Mouse (Mus musculus) midbrain, embryonic 13.5 days (tissue): ENCODE data around the gene Kbtbd13. TPM values are rescaled to one million over a fixed set of nuclear protein-coding genes. Genes with fewer than 3 reads are reported as not detected.
A peak's percentile ranks its signal among the peaks of the same experiment; 100 is the strongest.

Experiments
- ATAC-seq: fragments of 200-750 bp; cut with Nextera tagmentation; 2 replicates; pipeline ENCODE4 v1.8.0; 2017; ENCODE audit warnings: mild to moderate bottlenecking, moderate TSS enrichment, moderate library complexity
- H3K27ac ChIP-seq: fragments of 300-500 bp; sonication (generic); 2 replicates; pipeline ENCODE4 v1.5.1; 2015; ENCODE audit warnings: inconsistent platforms, mild to moderate bottlenecking, moderate library complexity
- H3K27me3 ChIP-seq: fragments of 300-500 bp; sonication (generic); 2 replicates; pipeline ENCODE4 v1.6.1; 2015; ENCODE audit warnings: mild to moderate bottlenecking, inconsistent platforms
- H3K36me3 ChIP-seq: fragments of 300-500 bp; sonication (generic); 2 replicates; pipeline ENCODE4 v1.6.1; 2015; ENCODE audit warnings: mild to moderate bottlenecking, inconsistent platforms
- H3K4me1 ChIP-seq: fragments of 300-500 bp; sonication (generic); replicated peaks from 2 replicates; pipeline ENCODE4 v1.6.1; 2015; ENCODE audit warnings: inconsistent platforms
- H3K4me2 ChIP-seq: fragments of 300-500 bp; sonication (generic); replicated peaks from 2 replicates; pipeline ENCODE4 v1.6.1; 2015; ENCODE audit warnings: moderate library complexity, mild to moderate bottlenecking, inconsistent platforms
- H3K4me3 ChIP-seq: fragments of 300-500 bp; sonication (generic); replicated peaks from 2 replicates; pipeline ENCODE4 v1.5.1; 2015; ENCODE audit warnings: mild to moderate bottlenecking, inconsistent platforms
- H3K9ac ChIP-seq: fragments of 300-500 bp; sonication (generic); replicated peaks from 2 replicates; pipeline ENCODE4 v1.6.1; 2015; ENCODE audit warnings: mild to moderate bottlenecking, inconsistent platforms
- H3K9me3 ChIP-seq: fragments of 300-500 bp; sonication (generic); 2 replicates; pipeline ENCODE4 v1.6.1; 2016; ENCODE audit warnings: mild to moderate bottlenecking, inconsistent platforms
- WGBS: fragments of 180-500 bp; shearing (Covaris S2); methylation state at CpG from one replicate; pipeline ENCODE4 v1.1.7; 2015; 5-methylcytosine and 5-hydroxymethylcytosine counted together
- polyA plus RNA-seq: library from polyadenylated mRNA; unstranded; fragments of >200 nt; fragmentation: Nextera tagmentation; extraction: Ambion mirVana; gene quantifications from 2 replicates; pipeline ENCODE4 v1.2.1, GENCODE M21; 2015

Kbtbd13 gene
- polyA plus RNA-seq, 1 experiment from 2014 or later, result 0.44 TPM

- Histone ChIP-seq H3K36me3 (no peaks in the 10 kb centered on the region), H3K27ac (no peak overlapping the region), H3K9me3 (no peaks in the 10 kb centered on the region), H3K27me3 (no peaks in the 10 kb centered on the region), H3K4me1 (no peaks in the 10 kb centered on the region), H3K4me2 (no peak overlapping the region), H3K9ac (no peak overlapping the region), H3K4me3 (no peak overlapping the region)
- 53% methylated on average over 3 of the region's 3 CpGs for WGBS
- no peak for ATAC-seq
Measured at GRCm38 (mm10) chr9:65417738-65418137, 26.3 kb upstream of the Kbtbd13 start.

- no peak for ATAC-seq
- 78% methylated on average over 3 of the region's 3 CpGs for WGBS
- Histone ChIP-seq H3K27ac (no peak overlapping the region), H3K27me3 (no peaks in the 10 kb centered on the region), H3K4me3 (no peak overlapping the region), H3K4me2 (no peak overlapping the region), H3K9me3 (no peaks in the 10 kb centered on the region), H3K36me3 (no peaks in the 10 kb centered on the region), H3K4me1 (no peaks in the 10 kb centered on the region), H3K9ac (no peak overlapping the region)
Measured at GRCm38 (mm10) chr9:65411326-65411725, 19.9 kb upstream of the Kbtbd13 start.

GRCm38 (mm10) chr9:65410378-65410777 lies 18.9 kb upstream of the Kbtbd13 start:
- no peak for ATAC-seq
- no peak overlapping the region for H3K4me3 ChIP-seq
- WGBS, result 97% methylated on average over 8 of the region's 8 CpGs

DNA sequence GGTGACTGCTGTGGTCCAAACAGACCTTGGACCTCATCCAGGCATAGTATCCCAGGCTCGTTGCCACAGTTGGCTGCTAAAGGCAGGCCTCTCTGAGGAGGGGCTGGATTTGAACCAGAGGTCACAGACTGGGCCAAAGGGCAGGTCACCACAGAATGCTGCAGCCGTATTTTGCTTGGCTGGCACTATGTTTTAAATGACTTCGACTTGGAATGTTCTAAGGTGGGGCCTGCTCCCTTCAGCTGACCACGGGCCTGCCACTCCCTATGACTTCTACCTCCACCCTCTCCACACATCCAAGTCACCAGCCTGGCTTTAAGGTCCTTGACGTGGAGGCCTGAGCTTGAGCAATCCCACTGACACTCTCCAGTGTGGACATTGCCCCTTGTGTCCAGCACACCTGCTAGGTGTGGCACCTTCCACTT lies 17.4 kb upstream of the Kbtbd13 start:
- Histone ChIP-seq H3K4me2 (no peak overlapping the region), H3K27me3 (no peaks in the 10 kb centered on the region), H3K4me1 (no peaks in the 10 kb centered on the region), H3K27ac (no peak overlapping the region), H3K36me3 (no peaks in the 10 kb centered on the region), H3K9ac (no peak overlapping the region), H3K9me3 (no peaks in the 10 kb centered on the region), H3K4me3 (no peak overlapping the region)
- 72% methylated on average over 5 of the region's 5 CpGs for WGBS
- no peak for ATAC-seq

More at GRCm38 (mm10) chr9:65410378-65410777, 18.9 kb upstream of the Kbtbd13 start:
- Histone ChIP-seq H3K9ac (no peak overlapping the region), H3K4me2 (no peak overlapping the region), H3K9me3 (no peaks in the 10 kb centered on the region), H3K36me3 (no peaks in the 10 kb centered on the region), H3K27me3 (no peaks in the 10 kb centered on the region), H3K27ac (no peak overlapping the region), H3K4me1 (no peaks in the 10 kb centered on the region)

- Histone ChIP-seq H3K4me3 (no peak overlapping the region), H3K4me1 (no peaks in the 10 kb centered on the region), H3K36me3 (no peaks in the 10 kb centered on the region), H3K4me2 (no peak overlapping the region), H3K27ac (no peak overlapping the region), H3K9ac (no peak overlapping the region), H3K27me3 (no peaks in the 10 kb centered on the region), H3K9me3 (no peaks in the 10 kb centered on the region)
- WGBS, result 80% methylated on average over 3 of the region's 3 CpGs
- ATAC-seq, result no peak
Measured at GRCm38 (mm10) chr9:65407861-65408260, 16.4 kb upstream of the Kbtbd13 start.

GRCm38 (mm10) chr9:65407327-65407726 lies 15.9 kb upstream of the Kbtbd13 start:
- no peak overlapping the region for H3K27ac ChIP-seq
- H3K9me3 ChIP-seq, result no peaks in the 10 kb centered on the region
- no peak for ATAC-seq
- H3K4me3 ChIP-seq, result no peak overlapping the region
- H3K4me1 ChIP-seq, result no peaks in the 10 kb centered on the region
- no peaks in the 10 kb centered on the region for H3K36me3 ChIP-seq
- no peaks in the 10 kb centered on the region for H3K27me3 ChIP-seq
- WGBS, result 87% methylated on average over 5 of the region's 5 CpGs
- no peak overlapping the region for H3K9ac ChIP-seq
- no peak overlapping the region for H3K4me2 ChIP-seq

DNA sequence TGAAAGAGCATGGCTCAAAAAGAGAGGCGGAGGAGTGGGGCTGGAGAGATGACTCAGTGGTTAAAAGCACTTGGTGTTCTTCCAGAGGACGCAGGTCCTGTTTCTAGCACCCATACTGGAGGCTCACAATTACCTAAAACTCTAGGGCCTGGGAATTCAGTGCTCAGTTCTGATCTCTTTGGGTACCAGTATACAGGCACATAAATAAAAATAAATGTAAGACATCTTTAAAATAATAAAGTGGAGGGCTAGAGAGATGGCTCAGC lies 13.7 kb upstream of the Kbtbd13 start:
- Histone ChIP-seq H3K9ac (no peak overlapping the region), H3K36me3 (no peaks in the 10 kb centered on the region), H3K9me3 (no peaks in the 10 kb centered on the region), H3K27ac (no peak overlapping the region), H3K4me1 (no peaks in the 10 kb centered on the region), H3K4me2 (no peak overlapping the region), H3K4me3 (no peak overlapping the region), H3K27me3 (no peaks in the 10 kb centered on the region)
- WGBS, result 67% methylated on average over 2 of the region's 2 CpGs
- no peak for ATAC-seq

- H3K27me3 ChIP-seq, result no peaks in the 10 kb centered on the region
- no peaks in the 10 kb centered on the region for H3K4me1 ChIP-seq
- no peak for ATAC-seq
- H3K9me3 ChIP-seq, result no peaks in the 10 kb centered on the region
- no peak overlapping the region for H3K4me2 ChIP-seq
- WGBS, result 85% methylated on average over 15 of the region's 15 CpGs
- no peaks in the 10 kb centered on the region for H3K36me3 ChIP-seq
- no peak overlapping the region for H3K4me3 ChIP-seq
- no peak overlapping the region for H3K9ac ChIP-seq
- no peak overlapping the region for H3K27ac ChIP-seq
Measured at GRCm38 (mm10) chr9:65404331-65405183, 13.1 kb upstream of the Kbtbd13 start.

DNA sequence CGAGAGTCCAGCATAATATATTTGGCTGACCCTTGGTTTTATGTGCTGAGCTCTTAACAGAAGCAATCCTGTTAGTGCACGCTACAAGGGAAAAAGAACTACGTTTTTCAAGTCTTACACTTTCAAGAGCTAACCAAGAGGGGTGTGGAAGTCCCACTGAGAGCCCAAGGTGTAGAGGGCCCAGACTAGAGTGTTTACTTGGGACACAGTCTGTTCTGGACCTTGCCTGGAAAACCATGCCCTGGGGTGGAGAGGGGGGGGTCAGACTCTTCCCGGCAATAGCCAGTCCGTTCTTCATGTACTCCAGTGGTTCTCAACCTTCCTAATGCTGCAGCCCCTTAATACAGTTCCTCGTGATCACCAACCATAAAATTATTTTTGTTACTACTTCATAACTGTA lies 8.5 kb upstream of the Kbtbd13 start:
- H3K36me3 ChIP-seq, result no peaks in the 10 kb centered on the region
- ATAC-seq, result no peak
- H3K27me3 ChIP-seq, result 0 out of 2 replicates have a peak, but pooled peaks cover 6% of the 10 kb centered on the region
- H3K4me3 ChIP-seq, result no peak overlapping the region
- no peak overlapping the region for H3K4me2 ChIP-seq
- no peak overlapping the region for H3K9ac ChIP-seq
- no peaks in the 10 kb centered on the region for H3K9me3 ChIP-seq
- no peak overlapping the region for H3K27ac ChIP-seq
- H3K4me1 ChIP-seq, result peaks cover 11% of the 10 kb centered on the region
- WGBS, result 85% methylated on average over 6 of the region's 6 CpGs

- no peaks in the 10 kb centered on the region for H3K9me3 ChIP-seq
Measured at GRCm38 (mm10) chr9:65398279-65398678, 6.8 kb upstream of the Kbtbd13 start, which contains the start of gene Rasl12. TSS of gene Rasl12 (plus strand) at chr9:65398506.

DNA sequence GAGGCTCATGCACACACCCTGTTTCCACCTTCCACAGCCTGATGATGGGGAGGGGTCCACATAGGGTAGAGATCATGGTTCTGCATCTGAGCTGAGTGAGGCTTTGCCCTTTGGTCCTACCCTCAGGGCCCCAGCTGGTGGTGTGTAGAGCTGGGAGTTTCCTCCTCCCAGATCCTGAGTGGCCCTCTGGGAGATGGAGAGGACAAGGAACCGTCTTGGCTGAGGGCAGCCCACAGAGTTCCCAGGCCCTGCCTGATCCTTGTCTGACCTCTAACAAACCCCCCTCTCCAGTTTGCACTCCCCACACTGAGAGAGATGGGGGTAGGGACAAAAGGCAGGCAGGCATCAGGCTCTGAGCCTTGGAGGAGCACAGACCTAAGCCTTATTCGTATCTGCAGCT lies 2.9 kb upstream of the Kbtbd13 start:
- H3K4me2 ChIP-seq, result no peak overlapping the region
- peaks cover 50% of the 10 kb centered on the region for H3K27me3 ChIP-seq
- H3K9ac ChIP-seq, result no peak overlapping the region
- H3K36me3 ChIP-seq, result no peaks in the 10 kb centered on the region
- 70% methylated on average over 2 of the region's 2 CpGs for WGBS
- no peaks in the 10 kb centered on the region for H3K9me3 ChIP-seq
- ATAC-seq, result no peak
- H3K4me3 ChIP-seq, result no peak overlapping the region
- H3K27ac ChIP-seq, result no peak overlapping the region
- H3K4me1 ChIP-seq, result peaks cover 20% of the 10 kb centered on the region

More at GRCm38 (mm10) chr9:65398279-65398678, 6.8 kb upstream of the Kbtbd13 start, which contains the start of gene Rasl12:
- peak; percentile 83 for ATAC-seq
- peak within 1 kb of the TSS; percentile 55 for H3K9ac ChIP-seq
- WGBS, result 0% methylated on average over 24 of the region's 24 CpGs
- H3K27ac ChIP-seq, result no peak within 1 kb of the TSS
- peaks cover 11% of the 10 kb centered on the region for H3K27me3 ChIP-seq
- peak within 1 kb of the TSS; percentile 68 for H3K4me2 ChIP-seq
- peaks cover 11% of the 10 kb centered on the region for H3K4me1 ChIP-seq
- peak within 1 kb of the TSS; percentile 45 for H3K4me3 ChIP-seq
- H3K36me3 ChIP-seq, result no peaks in the 10 kb centered on the region

- H3K9ac ChIP-seq, result no peak overlapping the region
- no peak overlapping the region for H3K27ac ChIP-seq
- 66% methylated on average over 2 of the region's 2 CpGs for WGBS
- H3K4me3 ChIP-seq, result no peak overlapping the region
- no peaks in the 10 kb centered on the region for H3K36me3 ChIP-seq
- H3K4me1 ChIP-seq, result peaks cover 16% of the 10 kb centered on the region
- no peaks in the 10 kb centered on the region for H3K9me3 ChIP-seq
- no peak overlapping the region for H3K4me2 ChIP-seq
- no peak for ATAC-seq
- peaks cover 52% of the 10 kb centered on the region for H3K27me3 ChIP-seq
Measured at GRCm38 (mm10) chr9:65393606-65394005, 2.2 kb upstream of the Kbtbd13 start.
